Mouse (Mus musculus) activated CD4-positive, CD25-positive, alpha-beta regulatory T cell (primary cell): ENCODE data around the gene Olfr767. TPM values are rescaled to one million over a fixed set of nuclear protein-coding genes. Genes with fewer than 3 reads are reported as not detected.

Experiments
- polyA plus RNA-seq, 2 experiments: library from polyadenylated mRNA; unstranded; fragments of 100-300 nt; shearing (Covaris generic); gene quantifications; one replicate each; pipeline ENCODE4 v1.2.1; 2017

The Olfr767 gene
- polyA plus RNA-seq = under 1 TPM in 1 of 2 experiments, not detected in 1; 0.02 TPM

DNA sequence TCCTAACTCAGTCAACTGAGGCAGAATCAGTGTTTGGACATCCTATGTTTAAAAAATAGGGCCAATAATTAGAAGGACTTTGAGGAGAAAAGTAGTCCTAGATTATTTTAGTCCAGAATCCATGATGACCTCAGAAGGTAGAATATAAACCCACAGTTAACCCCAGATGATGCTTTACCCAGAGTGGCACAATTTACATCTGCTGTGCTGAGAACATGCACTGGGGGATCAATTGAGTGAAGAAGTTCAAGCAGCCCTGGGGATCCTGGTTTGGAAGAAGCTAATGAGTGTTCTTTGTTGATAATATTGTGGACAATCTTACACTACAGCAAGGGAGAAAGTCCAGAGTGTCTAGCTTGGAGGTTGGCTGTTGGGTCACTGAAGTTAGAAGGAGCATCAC is at the start of gene Olfr767:
Gene Olfr767, minus strand, starts transcription at position 101 of the 400 bp plus-strand sequence.

DNA sequence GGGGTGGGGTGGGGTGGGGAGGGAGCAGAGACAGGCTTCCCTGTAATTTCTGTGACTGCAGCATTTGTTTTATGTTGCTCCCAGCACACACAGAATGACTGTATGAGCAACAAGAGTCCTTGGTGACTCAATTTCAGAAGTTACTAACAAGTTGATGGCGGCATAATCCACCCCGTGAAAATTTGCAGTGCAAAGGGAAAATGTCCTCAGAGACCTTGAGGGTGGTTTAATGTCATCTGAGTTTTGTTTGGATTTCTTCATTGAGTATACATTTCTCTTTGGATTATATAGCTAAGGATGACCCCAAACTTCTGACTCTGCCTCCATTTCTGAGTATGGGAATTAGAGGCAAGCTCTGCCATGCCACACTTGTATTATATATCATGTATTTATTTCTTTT is 35.1 kb upstream of the Olfr767 start, which contains the start of gene Olfr769:
Gene Olfr769, minus strand, starts transcription at position 101 of the 400 bp plus-strand sequence.

DNA sequence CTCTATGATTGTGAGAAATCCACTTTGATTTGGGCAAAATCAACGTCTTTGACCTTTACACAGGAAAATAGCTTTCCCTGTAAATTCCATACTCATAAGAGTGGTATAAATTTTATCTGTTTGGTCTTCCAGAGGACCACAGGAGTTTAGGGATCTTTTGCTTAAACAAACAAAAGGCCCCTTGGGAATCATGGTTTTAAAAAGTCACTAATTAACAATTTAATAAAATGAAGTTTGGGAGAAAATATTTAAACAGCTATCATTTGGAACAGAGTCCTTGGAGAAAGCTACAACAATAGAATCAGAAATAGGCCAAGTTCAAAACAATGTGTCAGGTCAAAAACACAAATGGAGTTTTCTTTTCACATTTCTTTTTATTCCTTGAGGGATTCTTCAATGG is 16.6 kb upstream of the Olfr767 start, which contains the start of gene Olfr768:
Gene Olfr768, minus strand, starts transcription at position 101 of the 400 bp plus-strand sequence.

DNA sequence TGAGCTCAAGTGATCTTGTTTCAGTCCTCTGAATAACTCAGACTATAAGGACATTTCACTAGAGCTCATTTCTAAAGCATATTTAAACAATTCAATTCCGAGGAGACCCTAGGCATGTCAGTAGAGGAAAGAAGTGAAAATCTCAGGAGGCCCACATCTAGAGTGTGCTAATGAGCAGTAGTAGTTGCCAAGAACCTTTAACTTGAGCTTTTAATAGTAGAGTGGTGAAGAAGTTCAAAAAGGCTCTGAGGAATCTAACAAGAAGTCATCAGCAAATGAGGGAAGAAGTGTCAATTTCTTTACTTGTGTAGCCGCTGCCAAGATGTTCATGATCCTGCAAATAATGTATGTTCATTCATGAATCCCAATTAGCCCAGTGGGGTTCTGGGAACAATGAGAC is 13.8 kb downstream of the Olfr767 start, which contains the start of gene Olfr766-ps1:
Gene Olfr766-ps1, minus strand, starts transcription at position 101 of the 400 bp plus-strand sequence.

DNA sequence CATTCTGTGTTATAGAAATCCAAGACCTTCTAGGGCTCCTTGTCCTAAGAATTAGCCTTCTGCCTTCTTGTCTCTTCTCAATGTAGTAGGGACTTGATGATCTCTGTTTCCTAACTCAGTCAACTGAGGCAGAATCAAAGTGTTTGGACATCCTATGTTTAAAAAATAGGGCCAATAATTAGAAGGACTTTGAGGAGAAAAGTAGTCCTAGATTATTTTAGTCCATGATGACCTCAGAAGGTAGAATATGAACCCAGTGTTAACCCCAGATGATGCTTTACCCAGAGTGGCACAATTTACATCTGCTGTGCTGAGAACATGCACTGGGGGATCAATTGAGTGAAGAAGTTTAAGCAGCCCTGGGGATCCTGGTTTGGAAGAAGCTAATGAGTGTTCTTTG is 32.8 kb downstream of the Olfr767 start, which contains the start of gene Olfr765:
Gene Olfr765, minus strand, starts transcription at position 101 of the 400 bp plus-strand sequence.

DNA sequence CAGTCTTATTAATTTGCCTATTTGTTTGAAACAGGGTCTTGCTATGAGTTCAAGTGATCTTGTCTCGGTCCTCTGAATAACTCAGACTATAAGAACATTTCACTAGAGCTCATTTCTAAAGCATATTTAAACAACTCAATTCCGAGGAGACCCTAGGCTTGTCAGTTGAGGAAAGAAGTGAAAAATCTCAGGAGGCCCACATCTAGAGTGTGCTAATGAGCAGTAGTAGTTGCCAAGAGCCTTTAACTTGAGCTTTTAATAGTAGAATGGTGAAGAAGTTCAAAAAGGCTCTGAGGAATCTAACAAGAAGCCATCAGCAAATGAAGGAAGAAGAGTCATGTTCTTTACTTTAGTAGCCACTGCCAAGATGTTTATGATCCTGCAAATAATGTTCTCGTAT is 42.9 kb downstream of the Olfr767 start, which contains the start of gene Olfr764-ps1:
Gene Olfr764-ps1, minus strand, starts transcription at position 101 of the 400 bp plus-strand sequence.

Other genes with a start within 250 kb of the Olfr767 start
- gene Gdf11, start 191.2 kb downstream of the Olfr767 start, polyA plus RNA-seq = 1 to 10 TPM; 3.8 to 3.9 TPM
- 1 to 10 TPM; 2.9 to 7.2 TPM for gene Cd63, start 181.9 kb downstream of the Olfr767 start, polyA plus RNA-seq
- gene Rdh5, start 160.0 kb downstream of the Olfr767 start, polyA plus RNA-seq = 10 to 100 TPM in 1 of 2 experiments, 1 to 10 TPM in 1; 9.4 to 10.6 TPM
- gene Bloc1s1, start 158.9 kb downstream of the Olfr767 start, polyA plus RNA-seq = 100 to 1,000 TPM; 211 to 212 TPM
- gene Itga7, start 149.1 kb downstream of the Olfr767 start, polyA plus RNA-seq = 10 to 100 TPM; 10.4 to 15.0 TPM
- under 1 TPM in 1 of 2 experiments, not detected in 1; 0.33 TPM for gene Mettl7b, start 121.9 kb downstream of the Olfr767 start, polyA plus RNA-seq
- not detected for gene Olfr9, start 93.5 kb downstream of the Olfr767 start, polyA plus RNA-seq
- not detected for gene Olfr763, start 72.1 kb downstream of the Olfr767 start, polyA plus RNA-seq
- under 1 TPM in 1 of 2 experiments, not detected in 1; 0.16 TPM for gene Olfr764-ps1, start 43.0 kb downstream of the Olfr767 start, polyA plus RNA-seq
- gene Olfr765, start 32.9 kb downstream of the Olfr767 start, polyA plus RNA-seq = not detected
- not detected for gene Olfr766-ps1, start 13.9 kb downstream of the Olfr767 start, polyA plus RNA-seq
- not detected for gene Olfr768, start 16.5 kb upstream of the Olfr767 start, polyA plus RNA-seq
- under 1 TPM in 1 of 2 experiments, not detected in 1; 0.11 TPM for gene Olfr769, start 35.0 kb upstream of the Olfr767 start, polyA plus RNA-seq
- gene Olfr770, start 56.1 kb upstream of the Olfr767 start, polyA plus RNA-seq = not detected
- not detected for gene Olfr771, start 81.8 kb upstream of the Olfr767 start, polyA plus RNA-seq
- not detected for gene Olfr772, start 95.0 kb upstream of the Olfr767 start, polyA plus RNA-seq
- gene Olfr773, start 104.5 kb upstream of the Olfr767 start, polyA plus RNA-seq = under 1 TPM in 1 of 2 experiments, not detected in 1; 0.25 TPM
- gene Olfr774, start 153.3 kb upstream of the Olfr767 start, polyA plus RNA-seq = not detected
- not detected for gene Olfr775, start 165.5 kb upstream of the Olfr767 start, polyA plus RNA-seq
- not detected for gene Olfr776, start 176.2 kb upstream of the Olfr767 start, polyA plus RNA-seq
- gene Olfr777, start 188.6 kb upstream of the Olfr767 start, polyA plus RNA-seq = not detected
- gene Olfr780, start 235.2 kb upstream of the Olfr767 start, polyA plus RNA-seq = under 1 TPM in 1 of 2 experiments, not detected in 1; 0.09 TPM
- not detected for gene Olfr781, start 245.9 kb upstream of the Olfr767 start, polyA plus RNA-seq